Mouse (Mus musculus) embryonic facial prominence, embryonic 10.5 days (tissue): ENCODE data around the gene Foxa1. TPM values are rescaled to one million over a fixed set of nuclear protein-coding genes. Genes with fewer than 3 reads are reported as not detected.

Experiments used
- DNase-seq: peaks from one replicate; pipeline ENCODE4 v3.0.0-alpha.2; 2017; ENCODE audit warnings: low spot score
- H3K27ac ChIP-seq: fragments of 300-500 bp; sonication (generic); replicated peaks from 2 replicates; pipeline ENCODE4 v1.5.1; 2016; ENCODE audit warnings: mild to moderate bottlenecking
- H3K27me3 ChIP-seq: fragments of 300-500 bp; sonication (generic); replicated peaks from 2 replicates; pipeline ENCODE4 v1.6.1; 2016; ENCODE audit warnings: low read depth, mild to moderate bottlenecking; ENCODE audit not compliant: poor library complexity, severe bottlenecking
- H3K36me3 ChIP-seq: fragments of 300-500 bp; sonication (generic); replicated peaks from 2 replicates; pipeline ENCODE4 v1.6.1; 2016; ENCODE audit warnings: mild to moderate bottlenecking, moderate library complexity
- H3K4me1 ChIP-seq: fragments of 300-500 bp; sonication (generic); 2 replicates; pipeline ENCODE4 v1.6.1; 2016
- H3K4me3 ChIP-seq: fragments of 300-500 bp; sonication (generic); 2 replicates; pipeline ENCODE4 v1.5.1; 2016; ENCODE audit warnings: mild to moderate bottlenecking, moderate library complexity
- H3K9me3 ChIP-seq: fragments of 300-500 bp; sonication (generic); 2 replicates; pipeline ENCODE4 v1.6.1; 2016; ENCODE audit warnings: mild to moderate bottlenecking
- WGBS: fragments of 180-500 bp; shearing (Covaris S2); methylation state at CpG from one replicate; pipeline ENCODE4 v1.1.7; 2016; 5-methylcytosine and 5-hydroxymethylcytosine counted together
- polyA plus RNA-seq: library from polyadenylated mRNA; unstranded; fragments of >200 nt; fragmentation: Nextera tagmentation; extraction: Ambion mirVana; gene quantifications from 2 replicates; pipeline ENCODE4 v1.2.1, GENCODE M21; 2016

Gene Foxa1
- 0.49 and 0.72 TPM in 2 replicates for polyA plus RNA-seq

GRCm38 (mm10) chr12:57546415-57547201 lies at the start of gene Foxa1:
Foxa1 (minus strand) TSS chr12:57546916.
- Histone ChIP-seq H3K27me3 (peaks cover 100% of the 10 kb centered on the region), H3K4me3 (peak within 1 kb of the TSS; percentile 63), H3K4me1 (peaks cover 50% of the 10 kb centered on the region), H3K27ac (no peak within 1 kb of the TSS; the same call in 1 of the 2 replicates), H3K36me3 (no peaks in the 10 kb centered on the region), H3K9me3 (no peaks in the 10 kb centered on the region)
- WGBS, result under 1% methylated on average over 32 of the region's 32 CpGs
- peak; percentile 47 for DNase-seq

- Histone ChIP-seq H3K36me3 (no peaks in the 10 kb centered on the region), H3K27ac (peak overlapping the region; percentile 72), H3K9me3 (no peaks in the 10 kb centered on the region), H3K27me3 (peaks cover 67% of the 10 kb centered on the region), H3K4me3 (peak overlapping the region; percentile 65), H3K4me1 (peaks cover 7% of the 10 kb centered on the region; the same call in 1 of the 2 replicates)
- 1% methylated on average over 81 of the region's 81 CpGs for WGBS
- DNase-seq, result peak; percentile 82
These were observed 29.4 kb upstream of the Foxa1 start for GRCm38 (mm10) chr12:57575931-57576628.

- H3K9me3 ChIP-seq, result no peaks in the 10 kb centered on the region
- no peak for DNase-seq
- no peak overlapping the region for H3K4me3 ChIP-seq
- H3K4me1 ChIP-seq, result peaks cover 7% of the 10 kb centered on the region; the same call in 1 of the 2 replicates
- peaks cover 63% of the 10 kb centered on the region for H3K27me3 ChIP-seq
- no peak overlapping the region for H3K27ac ChIP-seq
- no peaks in the 10 kb centered on the region for H3K36me3 ChIP-seq
These were observed 25.7 kb upstream of the Foxa1 start for GRCm38 (mm10) chr12:57572415-57572814.

GRCm38 (mm10) chr12:57571773-57572172 lies 25.1 kb upstream of the Foxa1 start:
- no peaks in the 10 kb centered on the region for H3K9me3 ChIP-seq
- no peak overlapping the region for H3K4me3 ChIP-seq
- WGBS, result 33% methylated on average over 9 of the region's 9 CpGs
- peaks cover 58% of the 10 kb centered on the region for H3K27me3 ChIP-seq
- H3K36me3 ChIP-seq, result no peaks in the 10 kb centered on the region
- no peak overlapping the region for H3K27ac ChIP-seq
- H3K4me1 ChIP-seq, result peaks cover 7% of the 10 kb centered on the region; the same call in 1 of the 2 replicates
- DNase-seq, result no peak

- Histone ChIP-seq H3K27ac (no peak within 1 kb of the TSS), H3K27me3 (0 out of 2 replicates have a peak, but pooled peaks cover 12% of the 10 kb centered on the region), H3K4me1 (no peaks in the 10 kb centered on the region), H3K36me3 (no peaks in the 10 kb centered on the region), H3K9me3 (no peaks in the 10 kb centered on the region), H3K4me3 (no peak within 1 kb of the TSS)
- DNase-seq, result no peak
- WGBS, result 81% methylated on average over 6 of the region's 6 CpGs
These were observed 17.2 kb upstream of the Foxa1 start, which contains the start of gene Ttc6 for GRCm38 (mm10) chr12:57563909-57564308. Ttc6 (plus strand) TSS chr12:57564113.

GRCm38 (mm10) chr12:57554091-57554490 lies 7.4 kb upstream of the Foxa1 start:
- Histone ChIP-seq H3K27me3 (peaks cover 80% of the 10 kb centered on the region), H3K36me3 (no peaks in the 10 kb centered on the region), H3K27ac (no peak overlapping the region), H3K4me1 (peaks cover 12% of the 10 kb centered on the region), H3K9me3 (no peaks in the 10 kb centered on the region), H3K4me3 (no peak overlapping the region)
- no peak for DNase-seq
- 32% methylated on average over 3 of the region's 3 CpGs for WGBS

GRCm38 (mm10) chr12:57552286-57552685 lies 5.6 kb upstream of the Foxa1 start:
- DNase-seq, result no peak

GRCm38 (mm10) chr12:57550881-57551280 lies 4.2 kb upstream of the Foxa1 start:
- Histone ChIP-seq H3K4me1 (peaks cover 25% of the 10 kb centered on the region), H3K4me3 (no peak overlapping the region), H3K27me3 (peaks cover 100% of the 10 kb centered on the region), H3K27ac (no peak overlapping the region), H3K9me3 (no peaks in the 10 kb centered on the region), H3K36me3 (no peaks in the 10 kb centered on the region)
- no peak for DNase-seq
- under 1% methylated on average over 8 of the region's 8 CpGs for WGBS

More at GRCm38 (mm10) chr12:57552286-57552685, 5.6 kb upstream of the Foxa1 start:
- peaks cover 12% of the 10 kb centered on the region for H3K4me1 ChIP-seq
- no peak overlapping the region for H3K4me3 ChIP-seq
- peaks cover 98% of the 10 kb centered on the region for H3K27me3 ChIP-seq
- H3K9me3 ChIP-seq, result no peaks in the 10 kb centered on the region
- no peaks in the 10 kb centered on the region for H3K36me3 ChIP-seq
- H3K27ac ChIP-seq, result no peak overlapping the region
- 11% methylated on average over 3 of the region's 3 CpGs for WGBS

GRCm38 (mm10) chr12:57550181-57550808 lies 3.6 kb upstream of the Foxa1 start:
- peak; percentile 59 for DNase-seq
- Histone ChIP-seq H3K4me3 (no peak overlapping the region), H3K27me3 (peaks cover 100% of the 10 kb centered on the region), H3K4me1 (peaks cover 30% of the 10 kb centered on the region), H3K27ac (no peak overlapping the region), H3K9me3 (no peaks in the 10 kb centered on the region), H3K36me3 (no peaks in the 10 kb centered on the region)
- under 1% methylated on average over 31 of the region's 31 CpGs for WGBS

- peaks cover 100% of the 10 kb centered on the region for H3K27me3 ChIP-seq
- 2% methylated on average over 15 of the region's 15 CpGs for WGBS
These were observed 3.0 kb upstream of the Foxa1 start for GRCm38 (mm10) chr12:57549667-57550160.

GRCm38 (mm10) chr12:57548981-57549666 lies 2.4 kb upstream of the Foxa1 start:
- H3K9me3 ChIP-seq, result no peaks in the 10 kb centered on the region
- H3K27ac ChIP-seq, result no peak overlapping the region
- H3K36me3 ChIP-seq, result no peaks in the 10 kb centered on the region
- 1% methylated on average over 25 of the region's 25 CpGs for whole genome bisulfite sequencing
- H3K4me3 ChIP-seq, result no peak overlapping the region; the same call in 1 of the 2 replicates
- peaks cover 100% of the 10 kb centered on the region for H3K27me3 ChIP-seq
- peaks cover 33% of the 10 kb centered on the region for H3K4me1 ChIP-seq
- DNase-seq, result peak; percentile 30

More at GRCm38 (mm10) chr12:57549667-57550160, 3.0 kb upstream of the Foxa1 start:
- H3K36me3 ChIP-seq, result no peaks in the 10 kb centered on the region
- H3K4me1 ChIP-seq, result peaks cover 33% of the 10 kb centered on the region
- no peak overlapping the region for H3K27ac ChIP-seq
- no peaks in the 10 kb centered on the region for H3K9me3 ChIP-seq
- no peak overlapping the region; the same call in 1 of the 2 replicates for H3K4me3 ChIP-seq
- peak; percentile 36 for DNase-seq
